Mouse (Mus musculus): ENCODE results near the gene Pigl.

Gene Pigl

GRCm38 (mm10) chr11:62557205-62557604 lies 98.9 kb downstream of the Pigl start:
- DNase-seq (ENCODE audit: low spot score in 2 of 2): no peak

GRCm38 (mm10) chr11:62558152-62558551 lies 99.9 kb downstream of the Pigl start:
- DNase-seq (ENCODE audit: low spot score in 2 of 2): no peak

- DNase-seq (ENCODE audit: low spot score in 2 of 2): no peak
Measured at GRCm38 (mm10) chr11:62558961-62559646, 100.8 kb downstream of the Pigl start.

- peak in 1 of 2 experiments; percentile 20 for DNase-seq (ENCODE audit: low spot score in 2 of 2)
Measured at GRCm38 (mm10) chr11:62560463-62561016, 102.3 kb downstream of the Pigl start.

- no peak for DNase-seq (ENCODE audit: low spot score in 2 of 2)
Measured at GRCm38 (mm10) chr11:62563590-62563989, 105.3 kb downstream of the Pigl start.
